Mouse (Mus musculus) testis, adult 2 months (tissue): ENCODE results near the gene Tgfbr1.

Experiments used
- CTCF ChIP-seq: fragments of 200-500 bp; IDR thresholded peaks from 2 replicates; pipeline ENCODE4 v1.5.1; 2012; ENCODE audit warnings: low read depth, mild to moderate bottlenecking, inconsistent platforms, low read length, moderate library complexity; ENCODE audit not compliant: control insufficient read depth, insufficient read depth, insufficient replicate concordance
- POLR2A ChIP-seq: fragments of 200-500 bp; IDR thresholded peaks from 2 replicates; pipeline ENCODE4 v1.6.1; 2012; ENCODE audit warnings: low read depth, mild to moderate bottlenecking, inconsistent platforms, low read length, moderate library complexity; ENCODE audit not compliant: control insufficient read depth

GRCm38 (mm10) chr4:47363134-47363533, 10.1 kb downstream of the Tgfbr1 start:
- TF ChIP-seq POLR2A, result no peak
- no peak for TF ChIP-seq CTCF
